In the genomic region with DNA sequence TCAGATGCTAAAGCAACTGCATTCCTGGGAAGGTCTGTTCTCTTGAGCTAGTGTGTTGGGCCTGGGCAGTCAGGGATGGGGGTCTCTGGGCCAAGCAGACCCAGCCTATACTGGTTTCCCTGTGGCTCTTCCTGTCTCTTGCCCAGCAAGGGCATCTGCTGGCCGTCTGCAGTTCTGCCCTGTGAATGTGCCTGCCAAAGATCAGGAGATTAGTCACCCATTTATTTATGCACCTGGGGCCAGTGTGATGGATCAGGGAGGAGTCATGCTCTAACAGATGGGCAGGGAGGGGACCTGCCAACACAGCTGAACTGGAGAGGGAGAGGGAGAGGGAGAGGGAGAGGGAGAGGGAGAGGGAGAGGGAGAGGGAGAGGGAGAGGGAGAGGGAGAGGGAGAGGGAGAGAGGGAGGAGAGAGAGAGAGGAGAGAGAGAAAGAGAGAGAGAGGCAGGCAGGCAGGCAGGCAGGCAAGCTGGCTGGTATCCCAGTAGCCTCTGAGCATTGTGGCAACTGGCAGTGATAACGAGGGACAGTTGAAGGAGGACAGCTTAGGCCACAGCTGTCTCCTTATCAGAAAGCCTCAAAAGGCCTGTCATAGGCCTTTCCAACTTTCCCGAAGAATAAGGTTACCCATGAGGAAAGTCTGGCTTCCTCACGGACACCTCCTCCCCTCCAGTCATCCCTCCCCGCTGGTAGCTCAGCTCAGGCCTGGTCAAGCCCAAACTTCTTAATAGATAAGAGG, we compare ENCODE assay signal across 9 mouse cellular contexts. TPM values are rescaled to one million over a fixed set of nuclear protein-coding genes. Genes with fewer than 3 reads are reported as not detected.
DNase-seq lines count a peak whose midpoint lies in the region; ATAC-seq lines count a peak whose summit lies in the region.
"Had no signal": no experiment of that assay in that cellular context is flagged by ENCODE, and none has a peak within 500 bp of the region (broad histone marks: within the 10 kb centered on the region; RNA-seq: fewer than 3 reads in every experiment).

No protein-coding gene starts in this region.

- H3K4me1 ChIP-seq in heart, embryonic 10.5 days: peaks cover 55% of the 10 kb centered on the region
- H3K4me1 ChIP-seq in embryonic facial prominence, embryonic 15.5 days: peaks cover 10% of the 10 kb centered on the region
- H3K4me1 ChIP-seq in stomach, embryonic 15.5 days: peaks cover 13% of the 10 kb centered on the region

- H3K4me2 ChIP-seq in embryonic facial prominence, embryonic 15.5 days (replicated peaks): no peak overlapping the region
- H3K4me2 ChIP-seq in stomach, embryonic 15.5 days: no peak overlapping the region

- H3K27me3 ChIP-seq in heart, embryonic 10.5 days (ENCODE audit: insufficient read depth, poor library complexity, severe bottlenecking): peaks cover 31% of the 10 kb centered on the region
- H3K27me3 ChIP-seq in embryonic facial prominence, embryonic 15.5 days: peaks cover 13% of the 10 kb centered on the region; the same call in 1 of the 2 replicates
- no peaks in the 10 kb centered on the region for H3K27me3 ChIP-seq in stomach, embryonic 15.5 days (replicated peaks)

- H3K36me3 ChIP-seq in heart, embryonic 10.5 days: peaks cover 55% of the 10 kb centered on the region
- H3K36me3 ChIP-seq in embryonic facial prominence, embryonic 15.5 days: peaks cover 50% of the 10 kb centered on the region
- peaks cover 29% of the 10 kb centered on the region for H3K36me3 ChIP-seq in stomach, embryonic 15.5 days

- H3K27ac ChIP-seq in heart, embryonic 10.5 days: no peak overlapping the region
- peak overlapping the region; percentile 55; the same call in 1 of the 2 replicates for H3K27ac ChIP-seq in embryonic facial prominence, embryonic 15.5 days (replicated peaks)
- peak overlapping the region; percentile 61; the same call in 1 of the 2 replicates for H3K27ac ChIP-seq in stomach, embryonic 15.5 days

- no peaks in the 10 kb centered on the region for H3K9me3 ChIP-seq in heart, embryonic 10.5 days
- H3K9me3 ChIP-seq in embryonic facial prominence, embryonic 15.5 days (replicated peaks): no peaks in the 10 kb centered on the region
- no peaks in the 10 kb centered on the region for H3K9me3 ChIP-seq in stomach, embryonic 15.5 days

- WGBS in heart, embryonic 10.5 days: 15% methylated on average over 5 of the region's 5 CpGs
- WGBS in embryonic facial prominence, embryonic 15.5 days: 35% methylated on average over 5 of the region's 5 CpGs
- WGBS in stomach, embryonic 15.5 days: 22% methylated on average over 5 of the region's 5 CpGs

- DNase-seq in heart, adult 18-20 months: peak; percentile 57 to 75
- no peak for DNase-seq in heart, embryonic 10.5 days (ENCODE audit: low spot score)
- DNase-seq in Muller cell, postnatal 12 days (ENCODE audit: inconsistent ontology term): peak; percentile 89
- peak; percentile 75 for DNase-seq in kidney, adult 9 months
- DNase-seq in lung, postnatal 4 days: no peak
- DNase-seq in layer of hippocampus, postnatal 36 days: no peak

- H3K4me3 ChIP-seq in heart, embryonic 10.5 days: no peak overlapping the region
- no peak overlapping the region for H3K4me3 ChIP-seq in embryonic facial prominence, embryonic 15.5 days (replicated peaks)
- no peak overlapping the region for H3K4me3 ChIP-seq in stomach, embryonic 15.5 days (replicated peaks)
- H3K4me3 ChIP-seq: erythroblast, embryonic 14.5 days had no signal

- ATAC-seq in embryonic facial prominence, embryonic 15.5 days (ENCODE audit: insufficient number of reproducible peaks, low FRiP score, low TSS enrichment, low read depth): no peak
- ATAC-seq in stomach, embryonic 15.5 days (ENCODE audit: insufficient read depth, low FRiP score, low read depth): 0 out of 2 replicates have a peak, but pooled peaks have one; percentile 23

- H3K9ac ChIP-seq in embryonic facial prominence, embryonic 15.5 days: no peak overlapping the region
- no peak overlapping the region for H3K9ac ChIP-seq in stomach, embryonic 15.5 days

RNA-seq across cellular contexts. Expression of gene Pi16, which starts 13.4 kb away (rescaled TPM):
- 10 to 100 TPM; 22.7 to 29.1 TPM for total RNA-seq in heart, adult 18-20 months (2021)
- 1.9 and 2.6 TPM in 2 replicates for polyA plus RNA-seq in heart, embryonic 10.5 days (2016; fragmentation: Nextera tagmentation; extraction: Ambion mirVana)
- 2.7 and 2.8 TPM in 2 replicates for polyA plus RNA-seq in embryonic facial prominence, embryonic 15.5 days (2015; fragmentation: Nextera tagmentation; extraction: Ambion mirVana)
- 1.6 and 1.9 TPM in 2 replicates for polyA plus RNA-seq in stomach, embryonic 15.5 days (2015; fragmentation: Nextera tagmentation; extraction: Ambion mirVana)
- total RNA-seq in layer of hippocampus, postnatal 36 days (2021): 1 to 10 TPM; 1.2 to 1.4 TPM

RNA-seq across cellular contexts. Expression of gene Mtch1, which starts 16.9 kb away (rescaled TPM):
- total RNA-seq in heart, adult 18-20 months (2021): 100 to 1,000 TPM; 193 to 203 TPM
- polyA plus RNA-seq in heart, embryonic 10.5 days (2016; fragmentation: Nextera tagmentation; extraction: Ambion mirVana): 281 and 310 TPM in 2 replicates
- polyA plus RNA-seq in embryonic facial prominence, embryonic 15.5 days (2015; fragmentation: Nextera tagmentation; extraction: Ambion mirVana): 337 and 355 TPM in 2 replicates
- 250 and 272 TPM in 2 replicates for polyA plus RNA-seq in stomach, embryonic 15.5 days (2015; fragmentation: Nextera tagmentation; extraction: Ambion mirVana)
- 100 to 1,000 TPM; 568 to 611 TPM for total RNA-seq in layer of hippocampus, postnatal 36 days (2021)

RNA-seq across cellular contexts. Expression of gene Fgd2, which starts 29.9 kb away (rescaled TPM):
- total RNA-seq in heart, adult 18-20 months (2021): 1 to 10 TPM; 1.5 to 2.6 TPM
- 2.2 and 3.8 TPM in 2 replicates for polyA plus RNA-seq in heart, embryonic 10.5 days (2016; fragmentation: Nextera tagmentation; extraction: Ambion mirVana)
- polyA plus RNA-seq in embryonic facial prominence, embryonic 15.5 days (2015; fragmentation: Nextera tagmentation; extraction: Ambion mirVana): 14.5 and 15.3 TPM in 2 replicates
- polyA plus RNA-seq in stomach, embryonic 15.5 days (2015; fragmentation: Nextera tagmentation; extraction: Ambion mirVana): 11.3 and 12.5 TPM in 2 replicates
- 1 to 10 TPM; 4.2 to 6.9 TPM for total RNA-seq in layer of hippocampus, postnatal 36 days (2021)

Comparison
In these comparisons a context has a peak if more than half of its experiments do, and no peak if none do; other contexts are left out.
1. DNase-seq: peak in heart, adult 18-20 months (2 of 2), Muller cell, postnatal 12 days (single experiment) and kidney, adult 9 months (single experiment); none in heart, embryonic 10.5 days (single experiment), lung, postnatal 4 days (0 of 2) and layer of hippocampus, postnatal 36 days (0 of 2).